Mouse (Mus musculus) kidney, adult 18-20 months (tissue): ENCODE results near the gene Mettl23.
"Not testable (repeated sequence)": the region's sequence is repeated elsewhere in the genome, so short reads cannot be mapped to it uniquely, and the experiment has no call there.

Experiments
- DNase-seq: peaks from one replicate; pipeline ENCODE4 v3.0.0; 2021

The Mettl23 gene

DNA sequence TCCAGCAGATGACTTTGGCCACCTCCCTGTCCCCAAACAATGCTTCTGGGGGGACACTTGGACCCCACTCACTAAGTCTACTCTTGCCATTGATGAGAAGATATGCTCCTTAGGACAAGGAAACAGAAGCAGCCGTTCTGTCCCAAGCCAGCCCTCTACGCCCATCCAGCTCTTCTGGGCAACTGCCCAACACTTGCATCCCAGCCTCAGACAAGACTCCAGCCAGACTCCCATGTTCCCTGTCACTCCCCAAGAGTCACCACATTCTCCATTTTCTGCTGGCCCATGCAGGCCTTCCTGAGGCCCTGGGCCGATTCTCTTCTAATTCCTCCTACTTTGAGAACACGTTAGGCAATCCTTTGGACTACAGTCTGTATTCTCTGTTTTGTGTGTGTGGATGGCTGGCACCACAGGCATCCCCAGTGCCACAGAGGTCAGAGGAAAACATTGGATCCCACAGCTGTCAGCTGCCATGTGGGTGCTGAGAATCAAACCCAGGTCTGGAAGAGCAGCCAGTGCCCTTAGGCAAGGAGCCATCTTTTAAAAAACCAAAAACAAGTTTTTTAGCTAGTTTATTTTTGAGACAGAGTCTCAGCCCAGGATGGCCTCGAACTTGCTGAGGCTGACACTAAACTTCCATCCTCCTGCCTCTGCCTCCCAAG lies 23.0 kb upstream of the Mettl23 start:
- DNase-seq, result no peak

GRCm38 (mm10) chr11:116821057-116821940 lies 21.8 kb upstream of the Mettl23 start:
- DNase-seq, result no peak

DNA sequence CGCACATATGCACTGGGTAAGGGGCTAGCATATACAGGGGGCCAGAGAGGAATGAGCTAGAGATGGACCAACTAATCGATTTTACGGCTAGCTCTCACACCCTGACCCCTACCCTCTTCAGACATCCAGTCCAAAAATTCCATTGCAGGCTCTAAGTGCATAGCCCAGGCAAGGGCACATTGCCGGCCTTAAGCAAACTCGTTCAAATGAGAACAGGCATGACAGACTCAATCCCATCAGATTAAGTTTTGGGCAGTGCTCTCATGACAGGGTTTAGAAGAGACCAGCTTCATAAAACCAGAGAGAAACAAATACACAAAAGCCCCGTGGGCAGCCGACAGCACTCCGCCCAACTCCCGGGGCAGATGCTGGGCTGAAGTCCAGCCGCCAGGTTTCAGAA lies 20.9 kb upstream of the Mettl23 start:
- DNase-seq, result no peak

GRCm38 (mm10) chr11:116822626-116823025 lies 20.5 kb upstream of the Mettl23 start:
- no peak for DNase-seq

DNA sequence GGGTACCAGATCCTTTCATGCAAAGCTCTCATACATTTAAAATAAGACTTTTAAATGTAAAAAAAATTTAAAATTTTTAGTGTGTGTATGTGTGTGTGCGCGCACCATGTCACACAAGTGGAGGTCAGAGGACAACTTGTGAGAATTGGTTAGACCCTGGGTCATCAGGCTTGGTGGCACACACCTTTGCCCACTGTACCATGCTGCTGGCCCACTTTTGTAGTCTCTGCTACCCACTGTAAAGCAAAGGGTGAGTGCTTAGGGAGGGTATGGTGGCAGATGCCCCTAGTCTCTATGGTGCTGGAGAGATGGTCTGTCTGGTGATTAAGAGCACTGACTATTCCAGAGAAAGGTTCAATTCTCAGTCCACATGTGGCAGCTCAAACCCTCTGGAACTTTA lies 19.8 kb upstream of the Mettl23 start:
- no peak for DNase-seq

DNA sequence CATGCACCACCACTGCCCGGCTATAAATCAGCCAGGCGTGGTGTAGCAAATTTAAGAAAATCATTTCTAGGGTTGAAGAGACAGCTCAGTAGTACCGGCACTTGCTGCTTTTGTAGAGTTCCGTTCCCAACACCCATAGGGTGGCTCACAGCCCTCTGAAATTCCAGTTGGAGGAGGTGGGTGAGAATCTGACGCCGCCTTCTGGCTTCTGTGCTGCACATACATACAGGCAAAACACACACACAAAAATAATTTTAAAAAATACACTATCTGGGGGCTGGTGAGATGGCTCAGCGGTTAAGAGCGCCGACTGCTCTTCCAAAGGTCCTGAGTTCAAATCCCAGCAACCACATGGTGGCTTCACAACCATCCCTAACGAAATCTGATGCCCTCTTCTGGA lies 19.2 kb upstream of the Mettl23 start:
- DNase-seq, result not testable (repeated sequence)

- no peak for DNase-seq
Measured at GRCm38 (mm10) chr11:116825230-116825629, 17.8 kb upstream of the Mettl23 start.

GRCm38 (mm10) chr11:116826550-116827504 lies 16.3 kb upstream of the Mettl23 start:
- DNase-seq, result no peak

DNA sequence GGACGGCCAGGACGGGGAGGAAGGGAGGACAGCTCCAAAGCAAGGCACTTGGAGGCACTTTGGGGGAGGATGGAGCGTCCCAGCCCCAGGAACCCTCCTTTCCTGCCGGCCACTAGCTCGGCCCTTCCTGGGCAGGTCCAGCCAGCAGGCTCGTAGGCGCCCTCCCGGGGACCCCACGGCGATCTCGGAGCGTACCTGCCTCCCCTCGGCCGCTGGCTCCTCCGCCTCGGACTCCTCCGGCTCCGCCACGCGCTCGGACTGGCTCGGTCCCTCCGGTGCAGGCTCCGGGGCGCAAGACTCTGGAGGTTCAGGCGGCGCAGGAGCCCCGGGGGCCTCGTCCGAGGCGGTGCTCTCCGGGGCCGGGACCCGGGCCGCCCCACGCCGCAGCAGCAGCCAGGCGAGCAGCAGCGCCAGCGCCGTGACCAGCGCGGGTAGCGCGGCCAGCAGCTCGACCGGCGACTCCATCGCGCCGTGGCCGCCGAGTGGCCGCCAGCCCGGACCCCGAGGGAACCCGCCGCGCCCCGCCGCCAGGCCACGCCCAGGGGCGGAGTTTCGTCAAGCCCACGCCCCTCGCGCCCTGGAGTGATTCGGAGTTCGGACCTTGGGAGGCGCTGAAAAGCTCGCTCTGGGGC lies 15.4 kb upstream of the Mettl23 start, which contains the start of gene Mxra7:
Gene Mxra7, minus strand, starts transcription at position 513 of the 632 bp plus-strand sequence.
- DNase-seq, result peak; percentile 83

DNA sequence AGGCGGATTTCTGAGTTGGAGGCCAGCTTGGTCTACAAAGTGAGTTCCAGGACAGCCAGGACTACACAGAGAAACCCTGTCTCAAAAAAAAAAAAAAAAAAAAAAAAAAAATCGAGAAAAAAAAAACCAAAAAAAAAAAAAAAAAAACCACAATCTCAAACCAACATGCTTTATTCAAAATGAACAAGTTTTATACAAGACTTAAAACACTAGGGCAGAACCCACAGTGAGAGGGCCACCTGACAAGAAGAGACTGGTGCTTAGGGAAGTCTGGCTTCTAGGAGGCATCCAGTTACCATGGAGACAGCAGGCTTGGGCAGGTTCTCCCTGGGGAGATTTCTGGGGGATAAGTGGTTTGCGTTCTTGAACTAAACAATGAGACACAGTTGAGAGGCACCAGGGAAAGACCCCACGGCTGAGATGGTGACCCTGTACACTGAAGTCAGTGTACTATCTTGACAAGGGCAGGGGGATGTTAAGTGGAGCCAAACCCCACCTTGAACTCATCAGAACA lies 10.8 kb upstream of the Mettl23 start:
- no peak for DNase-seq

- DNase-seq, result no peak
Measured at GRCm38 (mm10) chr11:116834954-116835353, 8.1 kb upstream of the Mettl23 start.

- DNase-seq, result no peak
Measured at GRCm38 (mm10) chr11:116836283-116836682, 6.8 kb upstream of the Mettl23 start.

DNA sequence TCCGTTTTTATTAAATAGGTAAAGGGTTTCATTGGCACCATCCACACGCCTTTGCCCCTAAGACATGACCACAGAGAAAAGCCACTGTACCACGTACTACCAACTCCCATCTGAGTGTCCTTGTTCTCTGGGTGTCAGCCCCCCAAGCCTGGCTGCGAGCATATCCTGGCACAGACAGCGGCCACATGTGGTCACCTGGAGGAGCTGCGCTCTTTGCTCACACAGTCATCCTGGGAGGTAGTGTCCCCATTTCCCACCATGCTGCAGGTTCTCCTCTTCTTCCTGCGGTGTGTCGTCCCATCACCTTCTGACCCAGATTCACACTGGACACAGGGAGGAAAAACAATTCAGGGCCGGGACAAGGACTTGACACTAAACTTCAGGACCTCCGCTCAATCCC lies 5.6 kb upstream of the Mettl23 start:
- no peak for DNase-seq

GRCm38 (mm10) chr11:116838936-116839335 lies 4.1 kb upstream of the Mettl23 start:
- no peak for DNase-seq

DNA sequence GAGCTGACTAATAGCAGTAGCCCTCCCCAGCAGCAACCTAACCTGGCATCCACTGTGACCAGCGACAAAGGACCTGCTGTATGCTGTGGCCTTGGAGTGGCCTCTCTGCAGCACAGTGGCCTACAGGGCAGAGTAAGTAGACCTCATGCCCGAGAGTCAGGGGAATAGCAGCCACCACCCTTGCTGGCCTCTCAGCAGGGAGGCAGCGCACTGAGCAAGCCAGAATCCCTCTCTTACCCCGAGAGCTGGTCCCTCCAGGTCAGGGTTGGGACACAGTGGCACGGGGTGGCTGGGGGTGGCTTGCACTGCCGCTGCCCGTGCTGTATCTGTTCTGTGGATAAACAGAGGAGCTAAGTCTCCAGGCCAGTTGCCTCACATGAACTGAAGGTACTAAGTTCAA lies 3.5 kb upstream of the Mettl23 start:
- no peak for DNase-seq

- no peak for DNase-seq
Measured at GRCm38 (mm10) chr11:116840748-116841147, 2.3 kb upstream of the Mettl23 start.

- DNase-seq, result peak; percentile 73
Measured at GRCm38 (mm10) chr11:116842531-116843260, 382 bp upstream of the Mettl23 start.

GRCm38 (mm10) chr11:116846593-116847181 lies 3.6 kb downstream of the Mettl23 start:
- DNase-seq, result no peak

DNA sequence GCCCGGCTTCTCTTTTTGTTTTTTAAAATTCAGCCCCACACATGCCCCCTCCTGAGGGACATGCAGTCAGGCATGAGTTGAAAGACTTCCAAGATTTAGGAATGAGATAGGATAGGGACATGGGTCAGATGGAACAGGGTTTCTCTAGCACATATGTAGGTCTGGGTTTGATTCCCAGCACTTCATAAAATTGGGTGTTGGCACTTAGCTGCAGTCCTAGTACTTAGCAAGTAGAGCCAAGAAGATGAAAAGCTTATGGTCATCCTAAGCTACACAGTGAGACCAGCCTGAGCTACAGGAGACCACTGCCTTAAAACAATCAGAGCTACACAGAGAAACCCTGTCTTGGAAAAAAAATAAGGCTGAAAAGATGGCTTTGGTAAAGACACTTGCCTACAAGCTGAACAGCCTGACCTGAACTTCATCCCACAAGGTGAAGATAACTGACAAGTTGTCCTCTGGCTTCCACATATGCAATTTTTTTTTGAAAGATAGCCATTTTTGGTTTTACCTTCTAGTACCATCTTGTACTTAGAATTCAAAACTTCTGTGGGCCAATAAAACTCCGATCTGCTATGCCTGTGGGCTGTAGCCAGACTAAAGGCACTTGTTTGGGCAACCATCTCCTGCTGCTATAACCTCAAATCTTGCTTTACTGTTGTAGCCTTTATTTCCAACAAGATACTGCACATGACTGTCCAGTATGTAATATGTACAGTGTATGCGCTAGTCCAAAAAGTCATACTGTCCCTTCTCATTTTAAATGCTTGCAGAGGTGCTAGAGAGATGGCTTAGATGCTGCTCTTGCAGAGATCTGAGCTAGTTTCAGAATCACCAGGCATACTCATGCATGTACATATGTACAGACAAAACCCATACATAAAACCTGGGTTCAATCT lies 4.4 kb downstream of the Mettl23 start:
- DNase-seq, result no peak
